Mouse (Mus musculus): Measurements from ENCODE around the gene Kcnd1. TPM values are rescaled to one million over a fixed set of nuclear protein-coding genes. Genes with fewer than 3 reads are reported as not detected.

Gene Kcnd1
- 6.4 TPM for polyA plus RNA-seq (2015; fragmentation: Illumina TruSeq; extraction: RNeasy Lipid Tissue Mini Kit (QIAGEN cat#74804); ENCODE audit: low read depth, low replicate concordance)

GRCm38 (mm10) chrX:7821865-7822779 lies at the start of gene Kcnd1:
Gene Kcnd1, plus strand, starts transcription at chrX:7822289.

GRCm38 (mm10) chrX:7789542-7790136 lies 32.5 kb upstream of the Kcnd1 start, which contains the start of gene Gripap1:
Gene Gripap1, plus strand, starts transcription at chrX:7789765.

GRCm38 (mm10) chrX:7841163-7842162 lies 19.4 kb downstream of the Kcnd1 start, which contains the start of gene Otud5:
Gene Otud5, plus strand, starts transcription at chrX:7841364.

GRCm38 (mm10) chrX:7878007-7878419 lies 55.9 kb downstream of the Kcnd1 start, which contains the start of gene Pim2:
Gene Pim2, plus strand, starts transcription at chrX:7878262.

GRCm38 (mm10) chrX:7883841-7884567 lies 61.9 kb downstream of the Kcnd1 start, which contains the start of gene Slc35a2:
Gene Slc35a2, plus strand, starts transcription at chrX:7884028.

Other genes with a start within 250 kb of the Kcnd1 start
- not detected for gene Foxp3, start 248.6 kb upstream of the Kcnd1 start, polyA plus RNA-seq (2015; fragmentation: Illumina TruSeq; extraction: RNeasy Lipid Tissue Mini Kit (QIAGEN cat#74804); ENCODE audit: low read depth, low replicate concordance)
- gene Ppp1r3f, start 248.0 kb upstream of the Kcnd1 start, polyA plus RNA-seq (2015; fragmentation: Illumina TruSeq; extraction: RNeasy Lipid Tissue Mini Kit (QIAGEN cat#74804); ENCODE audit: low read depth, low replicate concordance): 17.3 TPM
- gene Ccdc22, start 216.8 kb upstream of the Kcnd1 start, polyA plus RNA-seq (2015; fragmentation: Illumina TruSeq; extraction: RNeasy Lipid Tissue Mini Kit (QIAGEN cat#74804); ENCODE audit: low read depth, low replicate concordance): 26.3 TPM
- 0.07 TPM for gene Cacna1f, start 215.2 kb upstream of the Kcnd1 start, polyA plus RNA-seq (2015; fragmentation: Illumina TruSeq; extraction: RNeasy Lipid Tissue Mini Kit (QIAGEN cat#74804); ENCODE audit: low read depth, low replicate concordance)
- gene Syp, start 183.8 kb upstream of the Kcnd1 start, polyA plus RNA-seq (2015; fragmentation: Illumina TruSeq; extraction: RNeasy Lipid Tissue Mini Kit (QIAGEN cat#74804); ENCODE audit: low read depth, low replicate concordance): 1,230 TPM
- gene Prickle3, start 165.0 kb upstream of the Kcnd1 start, polyA plus RNA-seq (2015; fragmentation: Illumina TruSeq; extraction: RNeasy Lipid Tissue Mini Kit (QIAGEN cat#74804); ENCODE audit: low read depth, low replicate concordance): 2.5 TPM
- gene Plp2, start 150.9 kb upstream of the Kcnd1 start, polyA plus RNA-seq (2015; fragmentation: Illumina TruSeq; extraction: RNeasy Lipid Tissue Mini Kit (QIAGEN cat#74804); ENCODE audit: low read depth, low replicate concordance): 11.6 TPM
- gene Magix, start 141.0 kb upstream of the Kcnd1 start, polyA plus RNA-seq (2015; fragmentation: Illumina TruSeq; extraction: RNeasy Lipid Tissue Mini Kit (QIAGEN cat#74804); ENCODE audit: low read depth, low replicate concordance): 0.33 TPM
- 41.6 TPM for gene Gpkow, start 125.2 kb upstream of the Kcnd1 start, polyA plus RNA-seq (2015; fragmentation: Illumina TruSeq; extraction: RNeasy Lipid Tissue Mini Kit (QIAGEN cat#74804); ENCODE audit: low read depth, low replicate concordance)
- gene Wdr45, start 108.0 kb upstream of the Kcnd1 start, polyA plus RNA-seq (2015; fragmentation: Illumina TruSeq; extraction: RNeasy Lipid Tissue Mini Kit (QIAGEN cat#74804); ENCODE audit: low read depth, low replicate concordance): 61.8 TPM
- not detected for gene Gm45208, start 100.0 kb upstream of the Kcnd1 start, polyA plus RNA-seq (2015; fragmentation: Illumina TruSeq; extraction: RNeasy Lipid Tissue Mini Kit (QIAGEN cat#74804); ENCODE audit: low read depth, low replicate concordance)
- 124 TPM for gene Praf2, start 93.8 kb upstream of the Kcnd1 start, polyA plus RNA-seq (2015; fragmentation: Illumina TruSeq; extraction: RNeasy Lipid Tissue Mini Kit (QIAGEN cat#74804); ENCODE audit: low read depth, low replicate concordance)
- gene Ccdc120, start 71.4 kb upstream of the Kcnd1 start, polyA plus RNA-seq (2015; fragmentation: Illumina TruSeq; extraction: RNeasy Lipid Tissue Mini Kit (QIAGEN cat#74804); ENCODE audit: low read depth, low replicate concordance): 6.7 TPM
- gene Tfe3, start 59.7 kb upstream of the Kcnd1 start, polyA plus RNA-seq (2015; fragmentation: Illumina TruSeq; extraction: RNeasy Lipid Tissue Mini Kit (QIAGEN cat#74804); ENCODE audit: low read depth, low replicate concordance): 24.9 TPM
- 88.6 TPM for gene Gripap1, start 32.5 kb upstream of the Kcnd1 start, polyA plus RNA-seq (2015; fragmentation: Illumina TruSeq; extraction: RNeasy Lipid Tissue Mini Kit (QIAGEN cat#74804); ENCODE audit: low read depth, low replicate concordance)
- gene Otud5, start 19.1 kb downstream of the Kcnd1 start, polyA plus RNA-seq (2015; fragmentation: Illumina TruSeq; extraction: RNeasy Lipid Tissue Mini Kit (QIAGEN cat#74804); ENCODE audit: low read depth, low replicate concordance): 71.5 TPM
- gene Pim2, start 56.0 kb downstream of the Kcnd1 start, polyA plus RNA-seq (2015; fragmentation: Illumina TruSeq; extraction: RNeasy Lipid Tissue Mini Kit (QIAGEN cat#74804); ENCODE audit: low read depth, low replicate concordance): 47.5 TPM
- 30.6 TPM for gene Slc35a2, start 61.7 kb downstream of the Kcnd1 start, polyA plus RNA-seq (2015; fragmentation: Illumina TruSeq; extraction: RNeasy Lipid Tissue Mini Kit (QIAGEN cat#74804); ENCODE audit: low read depth, low replicate concordance)
- 133 TPM for gene Pqbp1, start 77.0 kb downstream of the Kcnd1 start, polyA plus RNA-seq (2015; fragmentation: Illumina TruSeq; extraction: RNeasy Lipid Tissue Mini Kit (QIAGEN cat#74804); ENCODE audit: low read depth, low replicate concordance)
- 29.9 TPM for gene Timm17b, start 77.1 kb downstream of the Kcnd1 start, polyA plus RNA-seq (2015; fragmentation: Illumina TruSeq; extraction: RNeasy Lipid Tissue Mini Kit (QIAGEN cat#74804); ENCODE audit: low read depth, low replicate concordance)
- gene Gm10491, start 85.5 kb downstream of the Kcnd1 start, polyA plus RNA-seq (2015; fragmentation: Illumina TruSeq; extraction: RNeasy Lipid Tissue Mini Kit (QIAGEN cat#74804); ENCODE audit: low read depth, low replicate concordance): not detected
- gene Gm10490, start 87.3 kb downstream of the Kcnd1 start, polyA plus RNA-seq (2015; fragmentation: Illumina TruSeq; extraction: RNeasy Lipid Tissue Mini Kit (QIAGEN cat#74804); ENCODE audit: low read depth, low replicate concordance): not detected
- 229 TPM for gene Pcsk1n, start 97.5 kb downstream of the Kcnd1 start, polyA plus RNA-seq (2015; fragmentation: Illumina TruSeq; extraction: RNeasy Lipid Tissue Mini Kit (QIAGEN cat#74804); ENCODE audit: low read depth, low replicate concordance)
- not detected for gene Eras, start 106.3 kb downstream of the Kcnd1 start, polyA plus RNA-seq (2015; fragmentation: Illumina TruSeq; extraction: RNeasy Lipid Tissue Mini Kit (QIAGEN cat#74804); ENCODE audit: low read depth, low replicate concordance)
- gene Hdac6, start 125.6 kb downstream of the Kcnd1 start, polyA plus RNA-seq (2015; fragmentation: Illumina TruSeq; extraction: RNeasy Lipid Tissue Mini Kit (QIAGEN cat#74804); ENCODE audit: low read depth, low replicate concordance): 32.5 TPM
- gene Gata1, start 155.8 kb downstream of the Kcnd1 start, polyA plus RNA-seq (2015; fragmentation: Illumina TruSeq; extraction: RNeasy Lipid Tissue Mini Kit (QIAGEN cat#74804); ENCODE audit: low read depth, low replicate concordance): not detected
- not detected for gene Glod5, start 196.2 kb downstream of the Kcnd1 start, polyA plus RNA-seq (2015; fragmentation: Illumina TruSeq; extraction: RNeasy Lipid Tissue Mini Kit (QIAGEN cat#74804); ENCODE audit: low read depth, low replicate concordance)

Measured in brain, adult 10 weeks (tissue).